Mouse (Mus musculus): Measurements from ENCODE around the gene Wdr78. TPM values are rescaled to one million over a fixed set of nuclear protein-coding genes. Genes with fewer than 3 reads are reported as not detected.

Wdr78 gene
- 15.0 TPM for polyA plus RNA-seq (2014; fragmentation: Illumina TruSeq; extraction: RNeasy Lipid Tissue Mini Kit (QIAGEN cat#74804))

GRCm38 (mm10) chr4:103114184-103115111 lies at the start of gene Wdr78, which contains the start of gene Mier1:
Gene Wdr78 (minus strand): TSS chr4:103114555.
Gene Mier1 (plus strand): TSS chr4:103114390.

GRCm38 (mm10) chr4:103026621-103027020 lies 87.7 kb downstream of the Wdr78 start, which contains the start of gene Insl5:
Gene Insl5 (minus strand): TSS chr4:103026842.

Other genes starting within 250 kb of the Wdr78 start
- gene Tctex1d1, start 135.9 kb downstream of the Wdr78 start, polyA plus RNA-seq (2014; fragmentation: Illumina TruSeq; extraction: RNeasy Lipid Tissue Mini Kit (QIAGEN cat#74804)) = 2.2 TPM
- gene Insl5, start 87.7 kb downstream of the Wdr78 start, polyA plus RNA-seq (2014; fragmentation: Illumina TruSeq; extraction: RNeasy Lipid Tissue Mini Kit (QIAGEN cat#74804)) = not detected
- 262 TPM for gene Mier1, start 165 bp downstream of the Wdr78 start, polyA plus RNA-seq (2014; fragmentation: Illumina TruSeq; extraction: RNeasy Lipid Tissue Mini Kit (QIAGEN cat#74804))
- 14.2 TPM for gene Slc35d1, start 100.6 kb upstream of the Wdr78 start, polyA plus RNA-seq (2014; fragmentation: Illumina TruSeq; extraction: RNeasy Lipid Tissue Mini Kit (QIAGEN cat#74804))
- not detected for gene 4921539E11Rik, start 176.3 kb upstream of the Wdr78 start, polyA plus RNA-seq (2014; fragmentation: Illumina TruSeq; extraction: RNeasy Lipid Tissue Mini Kit (QIAGEN cat#74804))
- gene Oma1, start 199.3 kb upstream of the Wdr78 start, polyA plus RNA-seq (2014; fragmentation: Illumina TruSeq; extraction: RNeasy Lipid Tissue Mini Kit (QIAGEN cat#74804)) = 11.5 TPM